Mouse (Mus musculus) lung, postnatal 0 days (tissue): Measurements from ENCODE around the gene Hint1.

Experiments
- CTCF ChIP-seq: IDR thresholded peaks from 2 replicates; pipeline ENCODE4 v1.5.1; 2016; ENCODE audit warnings: antibody characterized with exemption, mild to moderate bottlenecking
- EP300 ChIP-seq: IDR thresholded peaks from 2 replicates; pipeline ENCODE4 v1.6.1; 2016; ENCODE audit warnings: antibody characterized with exemption, mild to moderate bottlenecking, control low read depth

DNA sequence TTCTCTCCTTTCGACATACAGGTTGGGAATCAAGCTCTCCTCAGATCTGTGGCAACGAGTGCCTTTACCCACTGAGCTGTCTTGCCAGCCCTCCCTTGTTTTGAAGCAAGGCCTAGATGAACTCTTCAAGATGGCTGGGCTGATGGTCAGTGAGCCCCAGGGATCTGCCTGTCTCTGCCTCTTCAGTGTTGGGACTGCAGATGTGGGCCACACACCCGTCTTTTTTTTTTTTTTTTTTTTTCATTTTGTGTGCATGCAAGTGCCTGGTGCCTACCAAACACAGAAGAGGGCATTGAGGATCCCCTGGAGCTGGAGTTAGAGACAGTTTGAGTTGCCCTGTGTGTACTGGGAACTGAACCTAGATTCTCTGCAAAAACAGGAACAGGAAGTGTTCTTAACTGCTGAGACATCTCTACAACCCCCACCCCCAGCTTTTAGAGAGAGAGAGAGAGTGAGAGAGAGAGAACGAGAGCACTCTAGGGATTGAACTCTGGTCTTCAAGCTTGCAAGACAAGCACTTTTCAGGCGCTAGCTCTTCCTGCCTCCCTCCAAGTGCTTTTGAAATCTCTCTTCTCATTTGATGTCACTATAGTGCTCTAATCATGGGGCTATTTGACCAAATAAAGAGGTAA is 18.1 kb downstream of the Hint1 start:
- TF ChIP-seq EP300 = no peak
- no peak for TF ChIP-seq CTCF
